Mouse (Mus musculus): Measurements from ENCODE around the gene Cd151. TPM values are rescaled to one million over a fixed set of nuclear protein-coding genes. Genes with fewer than 3 reads are reported as not detected.

Cd151 gene
- polyA plus RNA-seq, 1 experiment from 2014 or later, result 19.3 TPM

- no peaks in the 10 kb centered on the region for H3K9me3 ChIP-seq
- H3K27ac ChIP-seq, result no peak overlapping the region
- H3K4me2 ChIP-seq, result no peak overlapping the region
- H3K27me3 ChIP-seq, result no peaks in the 10 kb centered on the region
- 90% methylated on average over 19 of the region's 19 CpGs for WGBS
- no peak overlapping the region for H3K4me3 ChIP-seq
- H3K4me1 ChIP-seq (replicated peaks), result peaks cover 72% of the 10 kb centered on the region
- H3K36me3 ChIP-seq, result peaks cover 49% of the 10 kb centered on the region
- no peak for ATAC-seq (ENCODE audit: low FRiP score)
- H3K9ac ChIP-seq, result no peak overlapping the region
Observed at GRCm38 (mm10) chr7:141431434-141432185, 35.6 kb upstream of the Cd151 start.

GRCm38 (mm10) chr7:141432186-141432611, 35.0 kb upstream of the Cd151 start:
- H3K9ac ChIP-seq, result no peak overlapping the region
- no peak overlapping the region for H3K27ac ChIP-seq
- H3K27me3 ChIP-seq, result no peaks in the 10 kb centered on the region
- peaks cover 78% of the 10 kb centered on the region for H3K4me1 ChIP-seq (replicated peaks)
- H3K4me3 ChIP-seq, result no peak overlapping the region
- peaks cover 43% of the 10 kb centered on the region for H3K36me3 ChIP-seq
- WGBS, result 84% methylated on average over 8 of the region's 8 CpGs
- H3K9me3 ChIP-seq, result no peaks in the 10 kb centered on the region
- ATAC-seq (ENCODE audit: low FRiP score), result no peak
- no peak overlapping the region for H3K4me2 ChIP-seq

- Histone ChIP-seq H3K9ac (peak overlapping the region; percentile 83), H3K4me2 (peak overlapping the region; percentile 77; the same call in 1 of the 2 replicates), H3K36me3 (peaks cover 38% of the 10 kb centered on the region), H3K9me3 (no peaks in the 10 kb centered on the region), H3K27me3 (no peaks in the 10 kb centered on the region), H3K4me1 (replicated peaks) (peaks cover 82% of the 10 kb centered on the region), H3K4me3 (0 out of 2 replicates have a peak overlapping the region, but pooled peaks have one; percentile 64), H3K27ac (0 out of 2 replicates have a peak overlapping the region, but pooled peaks have one; percentile 1)
- no peak for ATAC-seq (ENCODE audit: low FRiP score)
- WGBS, result 85% methylated on average over 6 of the region's 6 CpGs
Observed at GRCm38 (mm10) chr7:141432741-141433516, 34.3 kb upstream of the Cd151 start.

GRCm38 (mm10) chr7:141433517-141434400, 33.4 kb upstream of the Cd151 start:
- 73% methylated on average over 15 of the region's 15 CpGs for WGBS
- peak overlapping the region; percentile 64 for H3K4me3 ChIP-seq
- peaks cover 38% of the 10 kb centered on the region for H3K36me3 ChIP-seq
- H3K4me2 ChIP-seq, result peak overlapping the region; percentile 77
- peaks cover 76% of the 10 kb centered on the region for H3K4me1 ChIP-seq (replicated peaks)
- ATAC-seq (ENCODE audit: low FRiP score), result no peak
- no peaks in the 10 kb centered on the region for H3K9me3 ChIP-seq
- peak overlapping the region; percentile 82 for H3K27ac ChIP-seq
- H3K27me3 ChIP-seq, result no peaks in the 10 kb centered on the region
- peak overlapping the region; percentile 83 for H3K9ac ChIP-seq

- no peak for ATAC-seq (ENCODE audit: low FRiP score)
- Histone ChIP-seq H3K4me2 (peak overlapping the region; percentile 77), H3K4me1 (replicated peaks) (peaks cover 69% of the 10 kb centered on the region), H3K4me3 (peak overlapping the region; percentile 64), H3K27ac (peak overlapping the region; percentile 82), H3K9me3 (no peaks in the 10 kb centered on the region), H3K9ac (peak overlapping the region; percentile 83), H3K36me3 (peaks cover 44% of the 10 kb centered on the region), H3K27me3 (no peaks in the 10 kb centered on the region)
- 10% methylated on average over 8 of the region's 8 CpGs for WGBS
Observed at GRCm38 (mm10) chr7:141434464-141434863, 32.7 kb upstream of the Cd151 start.

GRCm38 (mm10) chr7:141435129-141435855, 31.9 kb upstream of the Cd151 start:
- 5% methylated on average over 17 of the region's 17 CpGs for WGBS
- H3K27me3 ChIP-seq, result no peaks in the 10 kb centered on the region
- peak overlapping the region; percentile 83 for H3K9ac ChIP-seq
- peak overlapping the region; percentile 77 for H3K4me2 ChIP-seq
- no peak for ATAC-seq (ENCODE audit: low FRiP score)
- peaks cover 61% of the 10 kb centered on the region for H3K4me1 ChIP-seq (replicated peaks)
- H3K9me3 ChIP-seq, result no peaks in the 10 kb centered on the region
- peak overlapping the region; percentile 64 for H3K4me3 ChIP-seq
- peak overlapping the region; percentile 82 for H3K27ac ChIP-seq
- H3K36me3 ChIP-seq, result peaks cover 42% of the 10 kb centered on the region

GRCm38 (mm10) chr7:141435856-141436522, 31.2 kb upstream of the Cd151 start:
- peak overlapping the region; percentile 77 for H3K4me2 ChIP-seq
- H3K9me3 ChIP-seq, result no peaks in the 10 kb centered on the region
- no peak for ATAC-seq (ENCODE audit: low FRiP score)
- peak overlapping the region; percentile 82 for H3K27ac ChIP-seq
- WGBS, result 68% methylated on average over 9 of the region's 9 CpGs
- peak overlapping the region; percentile 64 for H3K4me3 ChIP-seq
- H3K27me3 ChIP-seq, result no peaks in the 10 kb centered on the region
- H3K36me3 ChIP-seq, result peaks cover 35% of the 10 kb centered on the region
- peak overlapping the region; percentile 85; the same call in 1 of the 2 replicates for H3K9ac ChIP-seq
- peaks cover 60% of the 10 kb centered on the region for H3K4me1 ChIP-seq (replicated peaks)

GRCm38 (mm10) chr7:141436523-141436892, 30.7 kb upstream of the Cd151 start:
- 46% methylated on average over 2 of the region's 2 CpGs for WGBS
- H3K4me1 ChIP-seq (replicated peaks), result peaks cover 60% of the 10 kb centered on the region

GRCm38 (mm10) chr7:141437178-141438120, 29.7 kb upstream of the Cd151 start, which contains the start of gene Slc25a22:
Slc25a22 (minus strand) TSS chr7:141437892.
- peak; percentile 76 for ATAC-seq (ENCODE audit: low FRiP score)
- Histone ChIP-seq H3K36me3 (peaks cover 20% of the 10 kb centered on the region), H3K4me2 (peak within 1 kb of the TSS; percentile 77), H3K27ac (peak within 1 kb of the TSS; percentile 86), H3K27me3 (no peaks in the 10 kb centered on the region), H3K9me3 (no peaks in the 10 kb centered on the region), H3K4me3 (peak within 1 kb of the TSS; percentile 64), H3K9ac (peak within 1 kb of the TSS; percentile 85), H3K4me1 (replicated peaks) (peaks cover 57% of the 10 kb centered on the region)
- 6% methylated on average over 50 of the region's 53 CpGs for WGBS

More at GRCm38 (mm10) chr7:141436523-141436892, 30.7 kb upstream of the Cd151 start:
- H3K27me3 ChIP-seq, result no peaks in the 10 kb centered on the region
- peak overlapping the region; percentile 64 for H3K4me3 ChIP-seq
- peak overlapping the region; percentile 40; the same call in 1 of the 2 replicates for H3K27ac ChIP-seq
- H3K9me3 ChIP-seq, result no peaks in the 10 kb centered on the region
- no peak for ATAC-seq (ENCODE audit: low FRiP score)
- peak overlapping the region; percentile 77 for H3K4me2 ChIP-seq
- peak overlapping the region; percentile 85 for H3K9ac ChIP-seq
- peaks cover 29% of the 10 kb centered on the region for H3K36me3 ChIP-seq
